Mouse (Mus musculus) bone marrow, adult 2 months (tissue): ENCODE measurements at regions not wholly inside any gene's neighbourhood (a gene's known extent, or its start where the extent isn't known, plus 50 kb on each side); places are given as distances from the start of the nearest gene placed in this dataset.

Source experiments
- CTCF ChIP-seq: fragments of 200-500 bp; IDR thresholded peaks from 2 replicates; pipeline ENCODE4 v1.5.1; 2011; ENCODE audit warnings: low read length, control low read depth; ENCODE audit not compliant: control insufficient read depth, insufficient read depth
- POLR2A ChIP-seq: fragments of 200-500 bp; IDR thresholded peaks from 2 replicates; pipeline ENCODE4 v1.6.1; 2011; ENCODE audit warnings: low read depth, mild to moderate bottlenecking, control low read depth, low read length, borderline replicate concordance; ENCODE audit not compliant: control insufficient read depth

DNA sequence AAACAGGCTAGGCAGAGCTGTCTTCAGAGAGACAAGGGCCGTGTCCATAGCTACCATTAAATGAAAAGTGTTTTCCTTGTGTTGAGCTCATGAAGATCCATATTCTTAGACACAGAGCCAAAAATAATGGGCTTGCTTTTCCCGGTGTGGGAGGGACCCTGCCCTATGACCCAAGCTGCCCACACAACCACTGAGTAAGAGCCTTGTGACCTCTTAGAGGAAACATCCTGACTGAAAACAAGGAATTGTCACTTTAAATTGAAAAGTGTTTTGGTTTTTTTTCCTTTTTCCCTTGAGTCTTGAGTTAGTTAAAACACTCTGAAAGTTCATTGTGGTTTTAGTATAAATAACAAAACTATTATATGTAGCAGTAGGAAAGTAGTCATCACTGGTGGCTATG, 264.0 kb upstream of the Fn1 start:
- TF ChIP-seq CTCF (no peak), POLR2A (no peak)
